Mouse (Mus musculus) liver, embryonic 14.5 days (tissue): ENCODE results near the gene Olfr12. TPM values are rescaled to one million over a fixed set of nuclear protein-coding genes. Genes with fewer than 3 reads are reported as not detected.

Experiments used
- ATAC-seq: fragments of 200-750 bp; cut with Nextera tagmentation; 2 replicates; pipeline ENCODE4 v1.8.0; 2017; ENCODE audit warnings: moderate number of reproducible peaks, mild to moderate bottlenecking, moderate library complexity; ENCODE audit not compliant: insufficient read depth
- DNase-seq, 3 experiments: peaks; one replicate each; pipeline ENCODE4 v3.0.0-alpha.2; 2012 to 2013; ENCODE audit warnings: low read depth in 3 of 3, low spot score in 3 of 3
- H3K27ac ChIP-seq: fragments of 300-500 bp; sonication (generic); 2 replicates; pipeline ENCODE4 v1.5.1; 2014; ENCODE audit warnings: moderate library complexity, mild to moderate bottlenecking, control low read depth, inconsistent platforms
- H3K27me3 ChIP-seq: fragments of 300-500 bp; sonication (generic); 2 replicates; pipeline ENCODE4 v1.6.1; 2014; ENCODE audit warnings: mild to moderate bottlenecking, low read length, moderate library complexity; ENCODE audit not compliant: control insufficient read depth, insufficient read depth
- H3K36me3 ChIP-seq: fragments of 300-500 bp; sonication (generic); replicated peaks from 2 replicates; pipeline ENCODE4 v1.6.1; 2014; ENCODE audit warnings: low read depth; ENCODE audit not compliant: control insufficient read depth, insufficient read depth
- H3K4me1 ChIP-seq, 2 experiments: fragments of 200-500 bp in 1 of 2; fragments of 300-500 bp in 1 of 2; sonication (generic) in 1 of 2; replicated peaks; 2 replicates each; pipeline ENCODE4 v1.6.1; 2012 to 2014; ENCODE audit warnings: antibody characterized with exemption in 1 of 2, inconsistent platforms in 1 of 2, low read length in 1 of 2; ENCODE audit not compliant: control insufficient read depth in 2 of 2, insufficient read depth in 2 of 2
- H3K4me2 ChIP-seq: fragments of 300-500 bp; sonication (generic); 2 replicates; pipeline ENCODE4 v1.6.1; 2014; ENCODE audit warnings: low read depth, mild to moderate bottlenecking, control low read depth, moderate library complexity
- H3K4me3 ChIP-seq, 2 experiments: fragments of 200-500 bp in 1 of 2; fragments of 300-500 bp in 1 of 2; sonication (generic) in 1 of 2; 2 replicates each; pipeline ENCODE4 v1.5.1; 2012 to 2014; ENCODE audit warnings: low read depth in 2 of 2, low read length in 2 of 2, mild to moderate bottlenecking in 2 of 2, control low read depth in 1 of 2, inconsistent platforms in 1 of 2, moderate library complexity in 1 of 2; ENCODE audit not compliant: insufficient read depth in 1 of 2
- H3K9ac ChIP-seq: fragments of 300-500 bp; sonication (generic); replicated peaks from 2 replicates; pipeline ENCODE4 v1.6.1; 2014; ENCODE audit warnings: mild to moderate bottlenecking, control low read depth, moderate library complexity
- H3K9me3 ChIP-seq: fragments of 300-500 bp; sonication (generic); 2 replicates; pipeline ENCODE4 v1.6.1; 2016; ENCODE audit warnings: low read length, mixed read lengths; ENCODE audit not compliant: control insufficient read depth
- CTCF ChIP-seq: IDR thresholded peaks from 2 replicates; pipeline ENCODE4 v1.5.1; 2016; ENCODE audit warnings: antibody characterized with exemption, low read depth, control low read depth
- EP300 ChIP-seq: IDR thresholded peaks from 2 replicates; pipeline ENCODE4 v1.6.1; 2016; ENCODE audit warnings: antibody characterized with exemption, low read depth
- WGBS: fragments of 180-500 bp; shearing (Covaris S2); extraction: QIAGEN DNeasy Blood & Tissue Kit; methylation state at CpG from one replicate; pipeline ENCODE4 v1.1.7; 2014; ENCODE audit not compliant: insufficient replicate concordance; 5-methylcytosine and 5-hydroxymethylcytosine counted together
- polyA plus RNA-seq, 2 experiments: library from polyadenylated mRNA; depleted of rRNA in 1 of 2; stranded (reverse) in 1 of 2; unstranded in 1 of 2; fragments of >200 nt; fragmentation: Nextera tagmentation in 1 of 2; extraction: Ambion mirVana in 1 of 2; gene quantifications; 2 replicates each; pipeline versions ENCODE4 v1.2.1 to v1.2.3; 2012 to 2014

Gene Olfr12
- polyA plus RNA-seq, 2 experiments = not detected

- no peak for DNase-seq
- 26% methylated on average over 1 of the region's 1 CpGs for WGBS
Measured at GRCm38 (mm10) chr1:92616046-92616445, 1.5 kb upstream of the Olfr12 start.

GRCm38 (mm10) chr1:92618360-92618759, 772 bp downstream of the Olfr12 start:
- Histone ChIP-seq H3K27ac (no peak overlapping the region), H3K4me3 (no peak overlapping the region), H3K4me1 (no peaks in the 10 kb centered on the region), H3K9ac (no peak overlapping the region), H3K27me3 (no peaks in the 10 kb centered on the region), H3K4me2 (no peak overlapping the region), H3K36me3 (no peaks in the 10 kb centered on the region), H3K9me3 (no peaks in the 10 kb centered on the region)
- WGBS = 47% methylated on average over 4 of the region's 4 CpGs
- ATAC-seq = no peak
- no peak for DNase-seq
- TF ChIP-seq EP300 = no peak
- TF ChIP-seq CTCF = no peak

More at GRCm38 (mm10) chr1:92616046-92616445, 1.5 kb upstream of the Olfr12 start:
- Histone ChIP-seq H3K9me3 (no peaks in the 10 kb centered on the region), H3K4me1 (no peaks in the 10 kb centered on the region), H3K9ac (no peak overlapping the region), H3K27ac (no peak overlapping the region), H3K27me3 (no peaks in the 10 kb centered on the region), H3K36me3 (no peaks in the 10 kb centered on the region), H3K4me2 (no peak overlapping the region), H3K4me3 (no peak overlapping the region)
- no peak for ATAC-seq
- TF ChIP-seq CTCF (no peak), EP300 (no peak)

DNA sequence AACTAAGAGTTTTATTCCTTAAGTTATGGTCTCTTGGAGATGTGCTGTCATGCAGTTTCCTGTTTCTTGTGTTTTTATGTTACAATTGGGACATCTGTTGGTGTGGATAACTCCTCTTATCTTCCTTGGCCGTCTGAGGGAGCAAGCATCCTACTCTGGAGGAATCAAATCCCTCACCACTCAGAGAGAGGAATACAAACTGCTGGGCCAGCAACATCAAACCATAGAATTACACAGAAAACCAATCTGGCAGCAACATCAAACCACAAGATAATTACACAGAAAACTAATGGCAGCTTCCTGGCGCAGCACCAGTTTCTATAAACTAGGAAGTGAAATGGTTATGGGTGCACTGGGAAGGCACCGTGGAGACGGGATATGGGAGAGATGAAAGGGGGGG, 10.6 kb downstream of the Olfr12 start:
- DNase-seq = no peak
- no peak for ATAC-seq
- Histone ChIP-seq H3K36me3 (no peaks in the 10 kb centered on the region), H3K9ac (no peak overlapping the region), H3K4me3 (no peak overlapping the region), H3K27me3 (no peaks in the 10 kb centered on the region), H3K9me3 (no peaks in the 10 kb centered on the region), H3K27ac (no peak overlapping the region), H3K4me2 (no peak overlapping the region), H3K4me1 (no peaks in the 10 kb centered on the region)
- WGBS = 35% methylated on average over 4 of the region's 4 CpGs
- TF ChIP-seq EP300 (no peak), CTCF (no peak)

DNA sequence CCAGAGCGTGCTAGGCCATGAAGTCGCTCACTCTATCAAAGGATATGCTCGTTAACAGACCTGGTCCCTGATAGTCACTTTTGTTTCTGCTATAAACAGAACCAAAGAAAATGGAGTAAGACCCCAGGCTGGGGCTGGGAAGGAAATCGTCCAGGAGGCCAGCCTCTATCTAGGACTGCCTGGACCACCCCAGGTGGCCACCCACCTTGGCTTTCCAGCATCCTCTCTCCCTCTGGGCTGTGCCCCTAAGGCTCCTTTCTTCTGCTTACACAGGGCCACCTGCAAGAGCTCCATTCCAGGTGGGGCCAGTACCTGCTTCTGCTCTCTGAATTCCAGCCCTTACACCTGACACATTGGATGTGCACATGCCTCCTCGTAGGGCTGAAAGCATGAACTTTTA, 14.6 kb downstream of the Olfr12 start:
- Histone ChIP-seq H3K27ac (no peak overlapping the region), H3K9ac (no peak overlapping the region), H3K4me2 (no peak overlapping the region), H3K36me3 (no peaks in the 10 kb centered on the region), H3K9me3 (no peaks in the 10 kb centered on the region), H3K4me1 (no peaks in the 10 kb centered on the region), H3K4me3 (no peak overlapping the region), H3K27me3 (no peaks in the 10 kb centered on the region)
- no peak for ATAC-seq
- 58% methylated on average over 5 of the region's 5 CpGs for WGBS
- TF ChIP-seq EP300 (no peak), CTCF (no peak)
- DNase-seq = no peak

- no peak overlapping the region for H3K27ac ChIP-seq
- H3K4me1 ChIP-seq = no peaks in the 10 kb centered on the region
- no peak overlapping the region for H3K4me3 ChIP-seq
- no peaks in the 10 kb centered on the region for H3K36me3 ChIP-seq
- ATAC-seq = no peak
- H3K4me2 ChIP-seq = no peak overlapping the region
- WGBS = 47% methylated on average over 6 of the region's 6 CpGs
- H3K9ac ChIP-seq = no peak overlapping the region
- H3K27me3 ChIP-seq = no peaks in the 10 kb centered on the region
- no peaks in the 10 kb centered on the region for H3K9me3 ChIP-seq
- no peak for DNase-seq
- no peak for TF ChIP-seq EP300
- TF ChIP-seq CTCF = no peak
Measured at GRCm38 (mm10) chr1:92632948-92633347, 15.4 kb downstream of the Olfr12 start.

DNA sequence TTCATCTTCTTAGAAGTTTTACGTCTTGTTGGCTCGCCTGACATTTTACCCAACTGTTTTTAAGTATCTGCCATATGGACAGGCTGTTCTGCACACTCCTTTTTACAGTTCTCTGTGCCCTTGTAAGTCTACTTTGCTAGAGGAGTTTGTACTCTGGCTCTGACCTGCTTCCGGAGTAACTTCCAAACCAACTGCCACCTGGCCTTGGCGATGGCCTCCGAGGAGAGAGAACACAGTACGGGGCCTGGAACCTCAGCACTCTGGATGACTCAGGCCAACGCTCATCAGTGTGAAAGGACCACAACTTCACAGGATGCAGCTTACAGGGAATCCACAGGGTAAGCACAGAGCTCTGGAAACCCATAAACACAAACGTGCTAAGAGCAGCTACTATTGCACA, 16.1 kb downstream of the Olfr12 start:
- Histone ChIP-seq H3K4me3 (no peak overlapping the region), H3K4me2 (no peak overlapping the region), H3K9me3 (no peaks in the 10 kb centered on the region), H3K27ac (no peak overlapping the region), H3K36me3 (no peaks in the 10 kb centered on the region), H3K9ac (no peak overlapping the region), H3K27me3 (no peaks in the 10 kb centered on the region), H3K4me1 (no peaks in the 10 kb centered on the region)
- 68% methylated on average over 8 of the region's 8 CpGs for WGBS
- DNase-seq (no peak), ATAC-seq (no peak)
- TF ChIP-seq CTCF (no peak), EP300 (no peak)
